Mouse (Mus musculus) layer of hippocampus, postnatal 14 days (tissue): ENCODE results near the gene Nrarp. TPM values are rescaled to one million over a fixed set of nuclear protein-coding genes. Genes with fewer than 3 reads are reported as not detected.

ENCODE experiments used
- DNase-seq, 2 experiments: peaks; one replicate each; pipeline ENCODE4 v3.0.0; 2021 to 2022; ENCODE audit warnings: low spot score in 2 of 2, mixed read lengths in 1 of 2
- total RNA-seq, 2 experiments: library from RNA; stranded (reverse); gene quantifications; 2 replicates each; pipeline ENCODE4 v1.2.3; 2021

Gene Nrarp
- total RNA-seq, 2 experiments from 2014 or later, result 38.1 to 49.8 TPM

- no peak for DNase-seq
Observed at GRCm38 (mm10) chr2:25195211-25196156, 14.9 kb downstream of the Nrarp start.

DNA sequence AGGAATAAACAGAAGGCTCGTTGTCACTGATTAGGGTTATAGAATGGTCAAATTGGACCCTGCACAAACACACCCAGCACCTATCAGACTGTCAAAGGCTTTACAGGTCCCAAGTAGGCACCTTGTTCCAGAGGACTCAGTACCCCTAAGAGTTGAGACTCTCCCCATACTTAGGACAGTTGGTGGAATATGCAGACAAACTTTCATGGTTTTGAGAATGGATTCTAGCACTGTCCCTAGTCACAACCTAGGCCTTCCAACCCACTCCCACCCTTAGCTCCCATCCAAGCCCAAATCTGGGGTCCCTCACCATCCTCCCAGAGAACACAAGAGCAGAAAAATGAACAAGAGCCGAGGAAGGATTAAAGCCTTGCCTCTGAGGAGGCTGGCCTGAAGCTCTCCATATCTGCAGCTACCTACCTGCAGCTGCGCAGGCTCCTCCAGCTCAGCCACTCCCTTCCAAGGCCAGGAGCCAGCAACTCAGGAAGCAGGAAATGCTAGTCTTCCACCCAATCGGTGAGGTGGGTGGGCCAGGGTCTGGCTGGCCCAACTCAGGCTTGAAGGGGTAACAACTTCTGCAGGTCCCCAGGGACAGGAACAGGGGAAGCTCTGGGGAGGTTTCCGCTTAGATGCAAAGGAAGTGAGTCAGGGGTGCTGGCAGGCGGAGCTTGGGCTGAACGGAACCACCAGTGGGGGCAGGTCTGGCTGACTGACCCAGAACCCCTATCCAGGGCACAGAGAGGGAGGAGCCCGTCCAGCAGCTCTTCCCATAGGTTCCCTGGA is 15.8 kb downstream of the Nrarp start, which contains the start of gene Tor4a:
Gene Tor4a (minus strand): TSS at position 715 of the 783 bp plus-strand sequence.
- DNase-seq, result no peak

DNA sequence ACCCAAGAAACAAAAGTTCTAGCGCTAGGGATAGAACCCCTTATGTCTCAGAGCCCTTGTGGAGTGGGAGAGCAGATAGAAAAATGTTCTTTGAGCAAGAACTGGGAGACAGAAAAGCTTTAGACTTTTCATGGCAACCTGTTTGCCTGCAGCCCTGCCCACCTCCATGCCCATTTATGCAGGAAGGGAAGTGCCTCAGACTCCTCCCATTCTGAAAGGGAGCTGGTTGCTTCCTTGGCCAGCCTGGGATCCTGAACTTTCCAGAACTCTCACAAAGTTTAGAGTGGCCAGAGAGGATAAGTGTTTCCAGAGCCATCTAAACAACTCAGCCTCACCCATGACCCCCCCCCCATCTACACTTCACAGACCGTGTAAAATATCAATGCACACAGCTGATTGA is 16.6 kb downstream of the Nrarp start:
- no peak for DNase-seq

- no peak for DNase-seq
Observed at GRCm38 (mm10) chr2:25197946-25198345, 17.4 kb downstream of the Nrarp start.

DNA sequence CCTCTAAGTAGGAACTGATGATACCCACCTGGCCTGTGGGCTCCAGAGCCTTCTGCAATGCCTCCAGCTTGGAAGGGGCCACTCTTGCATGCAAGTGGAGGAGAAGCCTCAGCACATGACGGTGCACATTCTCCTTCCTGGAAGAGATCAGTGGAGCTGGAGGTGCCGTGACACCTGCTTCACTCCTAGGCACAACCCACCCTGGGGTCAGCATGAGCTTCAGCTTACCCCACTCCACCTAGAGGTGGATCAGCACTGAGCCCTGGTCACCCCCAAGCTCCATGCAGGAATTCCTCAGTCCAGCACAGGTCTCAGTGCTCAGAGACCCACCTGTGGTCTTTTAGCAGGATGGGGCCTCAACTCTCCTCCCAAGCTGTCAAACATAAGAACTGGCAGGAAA is 20.1 kb downstream of the Nrarp start:
- DNase-seq, result no peak

DNA sequence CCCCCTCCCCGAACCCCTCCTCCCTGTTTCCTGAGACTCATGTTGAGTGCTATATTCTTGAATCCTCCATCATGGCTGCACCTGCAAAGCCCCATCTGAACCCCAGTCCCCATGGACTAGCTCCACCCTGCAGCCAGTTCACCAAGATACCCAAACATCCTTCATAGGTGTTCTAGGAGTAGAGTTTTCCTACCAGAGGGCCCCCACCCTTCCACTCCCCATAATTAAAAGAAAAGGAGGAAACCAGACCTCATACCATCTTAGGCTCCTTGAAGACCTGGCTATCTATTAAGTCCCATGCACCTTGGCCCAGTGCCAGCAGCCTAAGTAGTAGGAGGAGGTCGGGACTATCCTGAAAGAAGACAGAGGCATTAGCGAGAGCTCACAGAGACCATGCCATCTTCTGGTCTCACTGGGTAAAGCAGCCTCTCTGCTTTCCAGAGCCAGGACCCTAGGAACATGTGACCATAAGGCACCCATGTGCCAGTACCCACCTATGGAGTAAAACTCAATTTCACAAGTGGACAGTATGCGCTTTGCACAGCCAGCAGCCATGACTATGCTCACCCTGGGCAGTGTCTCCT is 23.2 kb downstream of the Nrarp start:
- DNase-seq, result no peak

- DNase-seq, result no peak
Observed at GRCm38 (mm10) chr2:25207593-25207992, 27.0 kb downstream of the Nrarp start.

- DNase-seq, result no peak
Observed at GRCm38 (mm10) chr2:25210686-25211085, 30.1 kb downstream of the Nrarp start.

GRCm38 (mm10) chr2:25211121-25211670 is 30.6 kb downstream of the Nrarp start, which contains the start of gene Nelfb:
TSS of gene Nelfb (minus strand) at chr2:25211489.
- DNase-seq, result peak; percentile 81 to 84

- no peak for DNase-seq
Observed at GRCm38 (mm10) chr2:25213266-25213865, 32.8 kb downstream of the Nrarp start.

GRCm38 (mm10) chr2:25214444-25214843 is 33.9 kb downstream of the Nrarp start, which contains the start of gene Stpg3:
TSS of gene Stpg3 (minus strand) at chr2:25214637.
- no peak for DNase-seq

DNA sequence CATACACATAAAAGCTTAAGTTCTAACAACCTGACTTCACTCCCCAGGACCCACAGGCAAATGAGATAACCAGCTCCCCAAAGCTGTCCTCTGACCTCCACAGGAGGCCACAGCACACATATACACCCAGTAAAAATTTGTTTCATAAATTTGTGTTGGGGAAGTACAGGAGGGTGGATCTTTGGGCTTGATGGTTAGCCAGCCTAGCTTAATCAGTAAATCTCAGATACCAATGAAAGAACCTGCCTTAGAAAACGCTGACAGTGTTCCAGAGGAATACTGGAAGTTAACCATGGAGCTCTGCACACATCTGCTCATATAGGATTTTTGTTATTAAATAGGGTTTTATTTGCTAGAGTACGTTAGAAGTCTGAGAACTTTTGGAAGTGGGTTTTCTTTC is 37.1 kb downstream of the Nrarp start:
- no peak for DNase-seq

DNA sequence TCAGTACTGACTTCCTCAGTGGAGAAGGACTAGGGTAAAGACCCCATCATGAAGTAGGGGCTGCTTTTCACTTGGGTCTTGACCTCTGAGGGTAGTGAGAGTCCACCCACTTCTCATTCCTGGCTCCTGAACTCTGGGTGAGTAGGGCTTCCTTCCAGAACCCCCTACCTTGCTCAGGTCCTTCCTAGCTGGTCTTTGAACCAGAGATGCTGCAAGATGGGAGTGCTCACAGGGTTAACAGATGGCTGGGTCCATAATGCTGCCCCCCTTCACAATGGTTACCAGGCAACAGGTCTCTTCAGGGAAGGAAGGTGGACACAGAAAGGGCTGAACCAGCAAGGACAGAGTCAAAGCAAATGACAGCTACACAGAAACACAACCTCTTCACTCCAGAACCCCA is 37.9 kb downstream of the Nrarp start, which contains the start of gene Fam166a:
Gene Fam166a (plus strand): TSS at position 301 of the 400 bp plus-strand sequence.
- no peak for DNase-seq

DNA sequence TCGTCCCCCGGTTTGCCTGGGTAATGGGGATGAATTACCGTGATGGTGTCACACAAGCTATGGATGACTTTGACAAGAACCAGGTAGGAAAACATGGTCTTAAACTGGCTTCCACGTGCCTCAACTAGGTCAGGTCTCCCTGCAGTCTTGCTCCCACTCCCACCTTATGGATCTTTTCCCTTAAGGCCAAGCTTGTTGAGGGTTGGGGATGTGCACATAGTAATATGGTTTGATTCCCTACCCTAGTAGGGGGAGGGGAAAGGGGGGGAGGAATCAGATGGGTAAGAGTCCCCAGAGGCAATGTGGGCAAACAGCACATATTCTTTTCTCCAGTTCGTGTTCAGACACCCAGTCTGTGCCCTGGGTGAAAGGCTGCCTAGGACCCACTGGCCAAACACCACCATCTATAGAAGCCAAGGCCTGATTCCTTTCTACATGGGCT is 40.8 kb downstream of the Nrarp start:
- DNase-seq, result no peak

DNA sequence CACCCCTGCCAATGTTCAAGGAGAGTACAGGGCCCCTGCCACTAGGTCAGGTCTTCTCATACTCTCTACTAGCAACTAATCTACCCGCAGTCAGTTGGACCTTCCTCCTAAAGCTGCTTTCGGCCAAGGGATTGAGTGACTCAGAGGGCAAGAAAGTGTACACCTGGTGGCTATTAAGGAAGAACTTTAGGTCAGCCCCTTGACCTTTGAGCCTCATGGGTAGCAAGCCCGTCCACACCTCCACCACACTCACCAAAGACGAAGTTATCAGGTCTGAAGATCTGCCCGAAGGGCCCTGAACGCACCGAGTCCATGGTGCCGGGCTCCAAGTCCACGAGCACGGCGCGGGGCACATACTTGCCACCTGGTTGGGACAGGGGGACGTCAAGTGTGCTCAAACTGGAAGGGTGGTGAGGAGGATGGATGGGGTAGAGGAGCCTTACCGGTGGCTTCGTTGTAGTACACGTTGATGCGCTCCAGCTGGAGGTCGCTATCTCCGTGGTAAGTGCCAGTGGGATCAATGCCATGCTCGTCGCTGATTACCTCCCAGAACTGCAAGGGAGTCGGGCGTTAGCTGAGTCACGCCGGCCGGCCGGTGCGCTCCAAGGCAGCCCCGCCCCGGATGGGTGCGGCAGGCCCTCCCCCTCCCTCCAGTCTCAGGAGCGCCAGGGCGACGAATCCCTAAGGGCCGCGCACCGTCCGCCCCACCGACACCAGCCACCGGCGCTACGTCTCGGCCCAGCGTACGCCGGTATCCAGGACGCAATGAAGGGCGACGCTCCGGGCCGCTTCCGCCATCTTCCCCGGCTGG is 43.3 kb downstream of the Nrarp start:
- no peak for DNase-seq

GRCm38 (mm10) chr2:25224492-25224765 is 43.9 kb downstream of the Nrarp start, which contains the start of gene Tubb4b:
TSS of gene Tubb4b (minus strand) at chr2:25224702.
- DNase-seq, result no peak

- DNase-seq, result peak; percentile 98 to 100
Observed at GRCm38 (mm10) chr2:25224766-25225752, 44.5 kb downstream of the Nrarp start.

GRCm38 (mm10) chr2:25225811-25226379 is 45.3 kb downstream of the Nrarp start:
- no peak for DNase-seq
